Mouse (Mus musculus): ENCODE data around the gene Klf13. TPM values are rescaled to one million over a fixed set of nuclear protein-coding genes. Genes with fewer than 3 reads are reported as not detected.
A peak's percentile ranks its signal among the peaks of the same experiment; 100 is the strongest.

The Klf13 gene
- polyA plus RNA-seq, 1 experiment = 20.1 TPM

GRCm38 (mm10) chr7:63896968-63897468 lies 41.7 kb downstream of the Klf13 start:
- H3K36me3 ChIP-seq (ENCODE audit: control insufficient read depth, insufficient read depth) = no peaks in the 10 kb centered on the region
- H3K27me3 ChIP-seq (ENCODE audit: control insufficient read depth, insufficient read depth, insufficient read length) = no peaks in the 10 kb centered on the region
- H3K4me3 ChIP-seq (ENCODE audit: insufficient read depth, poor library complexity, severe bottlenecking) = no peak overlapping the region
- TF ChIP-seq MYOD1 (IDR thresholded peaks at IDR 0.05; ENCODE audit: control insufficient read depth, insufficient read length, low read depth) (no peak), CTCF (IDR thresholded peaks at IDR 0.05; ENCODE audit: control insufficient read depth, insufficient read depth, insufficient read length) (peak; percentile 67), MAX (IDR thresholded peaks at IDR 0.05) (peak; percentile 41), CEBPB (IDR thresholded peaks at IDR 0.05; ENCODE audit: low read depth) (peak; percentile 62), USF1 (IDR thresholded peaks at IDR 0.05; ENCODE audit: low read depth) (no peak)
- H3ac ChIP-seq (ENCODE audit: control insufficient read depth, insufficient read length, low read depth) = peak overlapping the region; percentile 25
- peaks cover 95% of the 10 kb centered on the region for H3K79me2 ChIP-seq (ENCODE audit: control insufficient read depth, insufficient read depth)
- H3K79me3 ChIP-seq (ENCODE audit: low read depth) = peaks cover 55% of the 10 kb centered on the region

GRCm38 (mm10) chr7:63896276-63896967 lies 42.3 kb downstream of the Klf13 start:
- no peak overlapping the region for H3K4me3 ChIP-seq (ENCODE audit: insufficient read depth, poor library complexity, severe bottlenecking)

GRCm38 (mm10) chr7:63895223-63895622 lies 43.5 kb downstream of the Klf13 start:
- no peak overlapping the region for H3ac ChIP-seq (ENCODE audit: control insufficient read depth, insufficient read length, low read depth)
- peaks cover 38% of the 10 kb centered on the region for H3K79me3 ChIP-seq (ENCODE audit: low read depth)
- no peak overlapping the region for H3K4me3 ChIP-seq (ENCODE audit: insufficient read depth, poor library complexity, severe bottlenecking)
- H3K27me3 ChIP-seq (ENCODE audit: control insufficient read depth, insufficient read depth, insufficient read length) = no peaks in the 10 kb centered on the region
- peaks cover 84% of the 10 kb centered on the region for H3K79me2 ChIP-seq (ENCODE audit: control insufficient read depth, insufficient read depth)
- TF ChIP-seq MAX (IDR thresholded peaks at IDR 0.05) = no peak
- no peak for TF ChIP-seq MYOG (IDR thresholded peaks at IDR 0.05; ENCODE audit: control insufficient read depth, extremely low read depth, insufficient read length)
- TF ChIP-seq MYOD1 (IDR thresholded peaks at IDR 0.05; ENCODE audit: control insufficient read depth, insufficient read length, low read depth) = no peak
- TF ChIP-seq FOSL1 (IDR thresholded peaks at IDR 0.05; ENCODE audit: insufficient read depth, low read length, poor library complexity, severe bottlenecking) = no peak
- TF ChIP-seq CTCF (IDR thresholded peaks at IDR 0.05; ENCODE audit: control insufficient read depth, insufficient read depth, insufficient read length) = no peak
- TF ChIP-seq USF1 (IDR thresholded peaks at IDR 0.05; ENCODE audit: low read depth) = no peak
- TF ChIP-seq CEBPB (IDR thresholded peaks at IDR 0.05; ENCODE audit: low read depth) = no peak
- no peaks in the 10 kb centered on the region for H3K36me3 ChIP-seq (ENCODE audit: control insufficient read depth, insufficient read depth)

More at GRCm38 (mm10) chr7:63896276-63896967, 42.3 kb downstream of the Klf13 start:
- Histone ChIP-seq H3ac (ENCODE audit: control insufficient read depth, insufficient read length, low read depth) (no peak overlapping the region), H3K79me2 (ENCODE audit: control insufficient read depth, insufficient read depth) (peaks cover 89% of the 10 kb centered on the region), H3K27me3 (ENCODE audit: control insufficient read depth, insufficient read depth, insufficient read length) (no peaks in the 10 kb centered on the region), H3K79me3 (ENCODE audit: low read depth) (peaks cover 49% of the 10 kb centered on the region), H3K36me3 (ENCODE audit: control insufficient read depth, insufficient read depth) (no peaks in the 10 kb centered on the region)
- TF ChIP-seq FOSL1 (IDR thresholded peaks at IDR 0.05; ENCODE audit: insufficient read depth, low read length, poor library complexity, severe bottlenecking) = no peak
- no peak for TF ChIP-seq CTCF (IDR thresholded peaks at IDR 0.05; ENCODE audit: control insufficient read depth, insufficient read depth, insufficient read length)
- no peak for TF ChIP-seq USF1 (IDR thresholded peaks at IDR 0.05; ENCODE audit: low read depth)
- TF ChIP-seq MYOG (IDR thresholded peaks at IDR 0.05; ENCODE audit: control insufficient read depth, extremely low read depth, insufficient read length) = no peak
- no peak for TF ChIP-seq MAX (IDR thresholded peaks at IDR 0.05)
- no peak for TF ChIP-seq MYOD1 (IDR thresholded peaks at IDR 0.05; ENCODE audit: control insufficient read depth, insufficient read length, low read depth)
- no peak for TF ChIP-seq CEBPB (IDR thresholded peaks at IDR 0.05; ENCODE audit: low read depth)

GRCm38 (mm10) chr7:63894662-63895061 lies 44.1 kb downstream of the Klf13 start:
- Histone ChIP-seq H3K79me2 (ENCODE audit: control insufficient read depth, insufficient read depth) (peaks cover 83% of the 10 kb centered on the region), H3K36me3 (ENCODE audit: control insufficient read depth, insufficient read depth) (no peaks in the 10 kb centered on the region), H3K79me3 (ENCODE audit: low read depth) (peaks cover 32% of the 10 kb centered on the region), H3ac (ENCODE audit: control insufficient read depth, insufficient read length, low read depth) (no peak overlapping the region), H3K4me3 (ENCODE audit: insufficient read depth, poor library complexity, severe bottlenecking) (no peak overlapping the region), H3K27me3 (ENCODE audit: control insufficient read depth, insufficient read depth, insufficient read length) (no peaks in the 10 kb centered on the region)
- no peak for TF ChIP-seq FOSL1 (IDR thresholded peaks at IDR 0.05; ENCODE audit: insufficient read depth, low read length, poor library complexity, severe bottlenecking)
- TF ChIP-seq CEBPB (IDR thresholded peaks at IDR 0.05; ENCODE audit: low read depth) = no peak
- TF ChIP-seq CTCF (IDR thresholded peaks at IDR 0.05; ENCODE audit: control insufficient read depth, insufficient read depth, insufficient read length) = no peak
- no peak for TF ChIP-seq MYOG (IDR thresholded peaks at IDR 0.05; ENCODE audit: control insufficient read depth, extremely low read depth, insufficient read length)
- no peak for TF ChIP-seq MYOD1 (IDR thresholded peaks at IDR 0.05; ENCODE audit: control insufficient read depth, insufficient read length, low read depth)
- TF ChIP-seq USF1 (IDR thresholded peaks at IDR 0.05; ENCODE audit: low read depth) = no peak
- no peak for TF ChIP-seq MAX (IDR thresholded peaks at IDR 0.05)

- Histone ChIP-seq H3K79me3 (ENCODE audit: low read depth) (peaks cover 27% of the 10 kb centered on the region), H3K4me3 (ENCODE audit: insufficient read depth, poor library complexity, severe bottlenecking) (no peak overlapping the region), H3K36me3 (ENCODE audit: control insufficient read depth, insufficient read depth) (no peaks in the 10 kb centered on the region), H3K27me3 (ENCODE audit: control insufficient read depth, insufficient read depth, insufficient read length) (no peaks in the 10 kb centered on the region), H3K79me2 (ENCODE audit: control insufficient read depth, insufficient read depth) (peaks cover 83% of the 10 kb centered on the region), H3ac (ENCODE audit: control insufficient read depth, insufficient read length, low read depth) (no peak overlapping the region)
- TF ChIP-seq MYOG (IDR thresholded peaks at IDR 0.05; ENCODE audit: control insufficient read depth, extremely low read depth, insufficient read length) (no peak), MAX (IDR thresholded peaks at IDR 0.05) (no peak), CTCF (IDR thresholded peaks at IDR 0.05; ENCODE audit: control insufficient read depth, insufficient read depth, insufficient read length) (no peak), USF1 (IDR thresholded peaks at IDR 0.05; ENCODE audit: low read depth) (no peak)
Observed at GRCm38 (mm10) chr7:63893729-63894128, 45.0 kb downstream of the Klf13 start.
